Mouse (Mus musculus) c-Kit-positive CD71-negative TER-119-negative erythroid progenitor cells, embryonic 14.5 days (primary cell): ENCODE measurements at regions not wholly inside any gene's neighbourhood (a gene's known extent, or its start where the extent isn't known, plus 50 kb on each side); places are given as distances from the start of the nearest gene placed in this dataset.

Experiments used
- DNase-seq: peaks from one replicate; pipeline ENCODE4 v3.0.0-alpha.2; 2013; ENCODE audit warnings: low read depth

- no peak for DNase-seq
Measured at GRCm38 (mm10) chr16:93071726-93072125, 245.8 kb upstream of the Runx1 start.

GRCm38 (mm10) chr16:93066821-93067220 lies 240.9 kb upstream of the Runx1 start:
- DNase-seq, result no peak

- DNase-seq, result no peak
Measured at GRCm38 (mm10) chr16:93061475-93062179, 235.7 kb upstream of the Runx1 start.

- no peak for DNase-seq
Measured at GRCm38 (mm10) chr16:93056295-93056694, 230.3 kb upstream of the Runx1 start.

GRCm38 (mm10) chr16:93055545-93055944 lies 229.6 kb upstream of the Runx1 start:
- DNase-seq, result no peak

- no peak for DNase-seq
Measured at GRCm38 (mm10) chr16:93051233-93051632, 225.3 kb upstream of the Runx1 start.

GRCm38 (mm10) chr16:93048418-93048932 lies 222.5 kb upstream of the Runx1 start:
- DNase-seq, result no peak

- no peak for DNase-seq
Measured at GRCm38 (mm10) chr16:93047594-93047993, 221.6 kb upstream of the Runx1 start.

GRCm38 (mm10) chr16:93046221-93046620 lies 220.3 kb upstream of the Runx1 start:
- DNase-seq, result no peak

GRCm38 (mm10) chr16:93043355-93043754 lies 217.4 kb upstream of the Runx1 start:
- DNase-seq, result no peak

- DNase-seq, result no peak
Measured at GRCm38 (mm10) chr16:93042941-93043340, 217.0 kb upstream of the Runx1 start.

- DNase-seq, result no peak
Measured at GRCm38 (mm10) chr16:93042491-93042890, 216.5 kb upstream of the Runx1 start.

GRCm38 (mm10) chr16:93041887-93042286 lies 215.9 kb upstream of the Runx1 start:
- no peak for DNase-seq

GRCm38 (mm10) chr16:93041399-93041798 lies 215.4 kb upstream of the Runx1 start:
- no peak for DNase-seq

- no peak for DNase-seq
Measured at GRCm38 (mm10) chr16:93035626-93036025, 209.7 kb upstream of the Runx1 start.

GRCm38 (mm10) chr16:93033943-93034342 lies 208.0 kb upstream of the Runx1 start:
- no peak for DNase-seq

GRCm38 (mm10) chr16:93031624-93032023 lies 205.7 kb upstream of the Runx1 start:
- DNase-seq, result no peak

GRCm38 (mm10) chr16:93028640-93029039 lies 202.7 kb upstream of the Runx1 start:
- peak; percentile 73 for DNase-seq

- DNase-seq, result no peak
Measured at GRCm38 (mm10) chr16:93028016-93028415, 202.1 kb upstream of the Runx1 start.

- no peak for DNase-seq
Measured at GRCm38 (mm10) chr16:93026094-93026648, 200.2 kb upstream of the Runx1 start.

- no peak for DNase-seq
Measured at GRCm38 (mm10) chr16:93019800-93020555, 194.0 kb upstream of the Runx1 start.

- no peak for DNase-seq
Measured at GRCm38 (mm10) chr16:93018766-93019165, 192.8 kb upstream of the Runx1 start.

- DNase-seq, result no peak
Measured at GRCm38 (mm10) chr16:93017025-93017424, 191.1 kb upstream of the Runx1 start.
